Mouse (Mus musculus): Measurements from ENCODE around the gene Actr5.

Gene Actr5

GRCm38 (mm10) chr2:158613541-158614417, 10.9 kb upstream of the Actr5 start:
- no peak for ATAC-seq (ENCODE audit: insufficient number of reproducible peaks, low FRiP score, low TSS enrichment)

- no peak for ATAC-seq (ENCODE audit: insufficient number of reproducible peaks, low FRiP score, low TSS enrichment)
Measured at GRCm38 (mm10) chr2:158614418-158614955, 10.2 kb upstream of the Actr5 start.

- ATAC-seq (ENCODE audit: insufficient number of reproducible peaks, low FRiP score, low TSS enrichment) = no peak
Measured at GRCm38 (mm10) chr2:158615161-158615680, 9.5 kb upstream of the Actr5 start.

- no peak for ATAC-seq (ENCODE audit: insufficient number of reproducible peaks, low FRiP score, low TSS enrichment)
Measured at GRCm38 (mm10) chr2:158615702-158616101, 9.0 kb upstream of the Actr5 start.

- ATAC-seq (ENCODE audit: insufficient number of reproducible peaks, low FRiP score, low TSS enrichment) = no peak
Measured at GRCm38 (mm10) chr2:158616296-158616695, 8.4 kb upstream of the Actr5 start.

GRCm38 (mm10) chr2:158616790-158617189, 7.9 kb upstream of the Actr5 start:
- no peak for ATAC-seq (ENCODE audit: insufficient number of reproducible peaks, low FRiP score, low TSS enrichment)

- ATAC-seq (ENCODE audit: insufficient number of reproducible peaks, low FRiP score, low TSS enrichment) = peak; percentile 12; the same call in 1 of the 2 replicates
Measured at GRCm38 (mm10) chr2:158625231-158625630, 543 bp downstream of the Actr5 start.

- ATAC-seq (ENCODE audit: insufficient number of reproducible peaks, low FRiP score, low TSS enrichment) = no peak
Measured at GRCm38 (mm10) chr2:158625697-158626096, 1.0 kb downstream of the Actr5 start.

- no peak for ATAC-seq (ENCODE audit: insufficient number of reproducible peaks, low FRiP score, low TSS enrichment)
Measured at GRCm38 (mm10) chr2:158628858-158629257, 4.2 kb downstream of the Actr5 start.

GRCm38 (mm10) chr2:158629414-158629813, 4.7 kb downstream of the Actr5 start:
- ATAC-seq (ENCODE audit: insufficient number of reproducible peaks, low FRiP score, low TSS enrichment) = no peak

GRCm38 (mm10) chr2:158631873-158632272, 7.2 kb downstream of the Actr5 start:
- no peak for ATAC-seq (ENCODE audit: insufficient number of reproducible peaks, low FRiP score, low TSS enrichment)

- no peak for ATAC-seq (ENCODE audit: insufficient number of reproducible peaks, low FRiP score, low TSS enrichment)
Measured at GRCm38 (mm10) chr2:158641869-158642268, 17.2 kb downstream of the Actr5 start.

- ATAC-seq (ENCODE audit: insufficient number of reproducible peaks, low FRiP score, low TSS enrichment) = no peak
Measured at GRCm38 (mm10) chr2:158642587-158642986, 17.9 kb downstream of the Actr5 start.

GRCm38 (mm10) chr2:158643791-158644190, 19.1 kb downstream of the Actr5 start:
- ATAC-seq (ENCODE audit: insufficient number of reproducible peaks, low FRiP score, low TSS enrichment) = no peak

- ATAC-seq (ENCODE audit: insufficient number of reproducible peaks, low FRiP score, low TSS enrichment) = no peak
Measured at GRCm38 (mm10) chr2:158651159-158651908, 26.6 kb downstream of the Actr5 start.

GRCm38 (mm10) chr2:158652985-158653384, 28.3 kb downstream of the Actr5 start:
- peak; percentile 47; the same call in 1 of the 2 replicates for ATAC-seq (ENCODE audit: insufficient number of reproducible peaks, low FRiP score, low TSS enrichment)

- no peak for ATAC-seq (ENCODE audit: insufficient number of reproducible peaks, low FRiP score, low TSS enrichment)
Measured at GRCm38 (mm10) chr2:158654717-158655116, 30.0 kb downstream of the Actr5 start.

GRCm38 (mm10) chr2:158655806-158656205, 31.1 kb downstream of the Actr5 start:
- no peak for ATAC-seq (ENCODE audit: insufficient number of reproducible peaks, low FRiP score, low TSS enrichment)

- ATAC-seq (ENCODE audit: insufficient number of reproducible peaks, low FRiP score, low TSS enrichment) = no peak
Measured at GRCm38 (mm10) chr2:158658822-158659221, 34.1 kb downstream of the Actr5 start.

- no peak for ATAC-seq (ENCODE audit: insufficient number of reproducible peaks, low FRiP score, low TSS enrichment)
Measured at GRCm38 (mm10) chr2:158659346-158659745, 34.7 kb downstream of the Actr5 start.

- ATAC-seq (ENCODE audit: insufficient number of reproducible peaks, low FRiP score, low TSS enrichment) = no peak
Measured at GRCm38 (mm10) chr2:158665098-158665497, 40.4 kb downstream of the Actr5 start, which contains the start of gene Ppp1r16b. Gene Ppp1r16b (plus strand): TSS chr2:158665398.
